Mouse (Mus musculus): ENCODE results near the gene Ublcp1.

- TF ChIP-seq CTCF (IDR thresholded peaks at IDR 0.05; ENCODE audit: low read depth) (no peak), EP300 (optimal IDR thresholded peaks at IDR 0.05) (no peak)
Observed at GRCm38 (mm10) chr11:44405961-44406360, 64.3 kb downstream of the Ublcp1 start.
